Mouse (Mus musculus) spleen, adult 12 weeks (tissue): Measurements from ENCODE around the gene Ckap5.

ENCODE experiments used
- DNase-seq: peaks from one replicate; pipeline ENCODE4 v3.0.0; 2022; ENCODE audit warnings: low spot score

The Ckap5 gene

GRCm38 (mm10) chr2:91627486-91627885 is 100.9 kb downstream of the Ckap5 start:
- no peak for DNase-seq

- DNase-seq, result no peak
These were observed 101.6 kb downstream of the Ckap5 start for GRCm38 (mm10) chr2:91628171-91628570.

GRCm38 (mm10) chr2:91629682-91630081 is 103.1 kb downstream of the Ckap5 start:
- no peak for DNase-seq

- no peak for DNase-seq
These were observed 103.8 kb downstream of the Ckap5 start for GRCm38 (mm10) chr2:91630384-91630783.

GRCm38 (mm10) chr2:91631826-91632225 is 105.3 kb downstream of the Ckap5 start:
- no peak for DNase-seq

GRCm38 (mm10) chr2:91632316-91632715 is 105.8 kb downstream of the Ckap5 start:
- DNase-seq, result no peak

GRCm38 (mm10) chr2:91633334-91633977 is 106.9 kb downstream of the Ckap5 start:
- DNase-seq, result no peak

- DNase-seq, result no peak
These were observed 108.3 kb downstream of the Ckap5 start for GRCm38 (mm10) chr2:91634841-91635240.

GRCm38 (mm10) chr2:91635486-91635885 is 108.9 kb downstream of the Ckap5 start:
- DNase-seq, result no peak

- DNase-seq, result no peak
These were observed 109.7 kb downstream of the Ckap5 start, which contains the start of gene F2 for GRCm38 (mm10) chr2:91636229-91636628. Gene F2, minus strand, starts transcription at chr2:91636414.

GRCm38 (mm10) chr2:91636727-91637338 is 110.3 kb downstream of the Ckap5 start:
- DNase-seq, result no peak

- DNase-seq, result no peak
These were observed 112.4 kb downstream of the Ckap5 start for GRCm38 (mm10) chr2:91638931-91639330.

- DNase-seq, result no peak
These were observed 116.4 kb downstream of the Ckap5 start for GRCm38 (mm10) chr2:91642825-91643415.

GRCm38 (mm10) chr2:91644021-91644420 is 117.5 kb downstream of the Ckap5 start:
- DNase-seq, result no peak

- no peak for DNase-seq
These were observed 118.8 kb downstream of the Ckap5 start for GRCm38 (mm10) chr2:91645354-91645753.

GRCm38 (mm10) chr2:91645811-91646210 is 119.2 kb downstream of the Ckap5 start:
- no peak for DNase-seq

- peak; percentile 49 for DNase-seq
These were observed 120.2 kb downstream of the Ckap5 start for GRCm38 (mm10) chr2:91646733-91647132.

GRCm38 (mm10) chr2:91649152-91649551 is 122.6 kb downstream of the Ckap5 start:
- DNase-seq, result no peak

- DNase-seq, result peak; percentile 93
These were observed 123.2 kb downstream of the Ckap5 start, which contains the start of the genes Zfp408 and Arhgap1 for GRCm38 (mm10) chr2:91649553-91650359. Gene Zfp408, minus strand, starts transcription at chr2:91649791. Gene Arhgap1, plus strand, starts transcription at chr2:91649860.

GRCm38 (mm10) chr2:91650360-91650995 is 123.9 kb downstream of the Ckap5 start:
- DNase-seq, result no peak

- DNase-seq, result no peak
These were observed 125.1 kb downstream of the Ckap5 start for GRCm38 (mm10) chr2:91651458-91652258.
